Mouse (Mus musculus): ENCODE data around the gene Tnfrsf21.

Gene Tnfrsf21

GRCm38 (mm10) chr17:43016371-43017331, at the start of gene Tnfrsf21:
Tnfrsf21 (plus strand) TSS chr17:43016555.
- peak; percentile 91 for DNase-seq

DNA sequence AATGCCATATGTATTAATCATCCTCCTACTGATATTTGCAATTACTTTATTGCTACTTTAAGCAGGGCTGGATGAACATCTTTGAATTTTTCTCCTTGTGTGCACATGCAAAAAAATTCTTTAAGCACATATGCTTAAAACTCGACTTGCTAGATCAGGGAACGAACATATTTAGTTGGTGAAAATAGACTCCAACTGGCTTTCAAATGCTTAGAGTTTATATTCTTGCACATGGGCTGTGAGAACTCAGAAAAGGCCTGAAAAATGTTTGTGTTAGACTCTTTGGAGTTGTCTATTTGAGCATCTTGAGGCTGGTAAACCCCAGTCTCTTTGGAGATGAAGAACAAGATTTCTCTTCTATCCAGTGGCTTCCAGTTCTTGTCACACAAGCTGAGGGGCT, 48.2 kb upstream of the Tnfrsf21 start:
- no peak for DNase-seq

- no peak for DNase-seq
These were observed 40.9 kb upstream of the Tnfrsf21 start for GRCm38 (mm10) chr17:42975312-42975996.

GRCm38 (mm10) chr17:42977766-42978165, 38.6 kb upstream of the Tnfrsf21 start:
- no peak for DNase-seq

GRCm38 (mm10) chr17:42978345-42978744, 38.0 kb upstream of the Tnfrsf21 start:
- peak; percentile 27 for DNase-seq

GRCm38 (mm10) chr17:42981806-42982205, 34.5 kb upstream of the Tnfrsf21 start:
- DNase-seq = no peak

DNA sequence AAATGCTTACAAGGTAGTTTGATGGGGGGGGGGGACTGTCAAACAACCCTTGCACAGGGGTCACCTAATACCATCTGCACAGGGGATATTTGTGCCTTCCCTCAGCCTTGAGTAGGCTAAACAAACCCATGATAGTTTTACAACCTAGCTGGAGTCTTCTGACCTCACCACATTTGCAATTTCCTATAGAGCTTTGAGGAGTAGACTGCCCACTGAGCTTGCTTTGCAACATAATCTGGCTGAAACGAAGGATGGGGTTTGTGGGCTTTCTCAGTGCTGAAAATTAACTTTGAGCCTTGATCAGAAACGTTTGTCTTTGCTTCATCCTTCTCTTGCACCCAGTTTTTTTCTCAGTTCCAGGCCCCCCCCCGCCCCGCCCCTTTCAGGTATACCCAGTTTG, 33.8 kb upstream of the Tnfrsf21 start:
- DNase-seq = no peak

DNA sequence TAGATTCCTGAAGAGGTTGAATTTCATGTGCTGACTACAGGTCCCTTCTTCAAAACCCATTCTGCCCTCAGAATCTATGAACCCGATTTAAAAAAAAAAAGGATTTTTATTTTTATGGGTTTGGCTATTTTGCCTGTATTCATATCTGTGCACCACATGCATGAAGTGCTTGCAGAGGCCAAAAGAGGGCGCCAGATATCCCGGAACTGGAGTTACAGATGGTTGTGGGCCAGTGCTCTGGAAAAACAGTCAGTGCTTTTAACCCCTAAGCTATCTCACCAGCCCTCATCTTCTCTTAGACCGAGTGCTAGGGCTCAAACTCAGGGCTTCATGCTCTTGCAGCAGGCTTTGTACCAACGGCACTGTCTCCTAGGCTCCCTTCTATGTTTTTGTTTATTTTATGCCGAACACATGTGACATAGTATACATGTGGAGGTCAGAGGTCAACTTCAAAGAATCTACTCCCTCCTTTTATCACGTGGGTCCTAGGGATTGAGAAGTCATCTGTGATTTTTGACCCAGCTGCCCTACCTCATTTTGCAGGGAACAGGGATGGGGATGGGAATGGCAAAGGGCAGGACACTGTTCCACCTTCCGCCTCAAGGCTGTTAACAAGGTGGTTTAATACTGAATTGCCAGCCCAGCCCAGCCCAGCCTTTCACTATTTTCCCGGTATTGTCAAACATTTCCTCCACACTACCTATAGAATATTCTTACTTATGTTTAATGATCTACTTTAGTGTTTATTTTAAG, 30.3 kb upstream of the Tnfrsf21 start:
- peak; percentile 48 for DNase-seq

DNA sequence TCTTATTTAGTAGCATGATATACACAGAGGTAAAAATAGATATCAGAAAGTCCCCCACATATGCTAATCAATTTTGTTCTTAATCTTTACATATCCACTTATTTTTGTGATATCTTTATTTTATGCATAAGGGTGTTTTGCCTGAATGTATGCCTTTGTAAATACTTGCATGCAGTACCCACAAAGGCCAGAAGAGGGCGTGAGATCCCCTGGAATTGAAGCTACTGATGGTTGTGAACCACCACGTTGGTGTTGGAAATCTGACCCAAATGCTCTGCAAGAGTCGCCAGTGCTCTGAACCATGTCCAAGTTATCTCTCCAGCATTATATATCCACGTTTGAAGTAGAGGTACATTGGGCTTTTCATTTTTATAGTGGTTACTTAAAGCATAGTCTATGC, 28.7 kb upstream of the Tnfrsf21 start:
- no peak for DNase-seq

- no peak for DNase-seq
These were observed 26.4 kb upstream of the Tnfrsf21 start for GRCm38 (mm10) chr17:42989981-42990380.

DNA sequence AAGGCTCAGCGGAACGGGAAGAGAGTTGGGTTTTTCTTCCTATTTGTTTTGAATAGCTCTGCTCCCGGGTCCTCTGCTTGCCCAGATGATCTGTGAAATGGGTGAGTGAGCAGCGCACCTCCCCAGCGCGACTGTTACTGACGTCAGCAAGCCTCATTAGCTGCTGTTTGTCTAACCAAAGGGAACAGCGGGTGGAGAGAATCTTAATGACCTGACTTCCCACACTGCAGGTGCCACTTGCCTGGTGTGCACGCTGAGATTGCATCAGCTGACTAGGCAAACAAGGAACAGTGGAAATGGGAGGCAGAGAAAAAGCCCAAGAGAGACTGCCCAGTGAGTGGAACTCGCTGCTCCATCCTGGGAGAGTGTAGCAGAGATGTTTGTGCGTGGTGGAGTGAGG, 25.2 kb upstream of the Tnfrsf21 start:
- no peak for DNase-seq

DNA sequence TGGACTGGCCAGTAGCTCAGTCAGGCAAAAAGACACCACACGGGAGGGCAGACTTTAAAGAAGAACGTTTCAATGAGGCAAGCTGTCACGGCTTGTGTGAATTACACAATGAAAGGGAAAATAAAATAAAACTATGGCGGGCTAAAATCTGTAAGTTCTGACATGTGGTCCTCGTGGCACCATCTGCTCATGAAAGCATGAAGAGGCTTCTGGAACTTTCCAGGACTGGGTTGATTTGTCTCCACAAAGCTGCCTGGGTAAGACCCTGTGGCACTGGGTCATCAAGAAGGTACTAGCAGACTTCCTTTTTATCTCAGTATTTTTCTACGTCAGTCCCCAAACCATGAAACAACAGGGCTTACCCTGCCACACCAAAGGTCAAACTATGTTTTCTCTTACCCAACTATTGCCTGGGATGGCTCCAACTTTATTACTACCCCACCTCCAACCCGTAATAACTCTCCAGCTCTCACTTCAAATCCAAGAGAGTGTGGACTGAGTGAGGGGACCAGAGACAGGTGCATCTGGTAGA, 16.8 kb upstream of the Tnfrsf21 start:
- DNase-seq = no peak

DNA sequence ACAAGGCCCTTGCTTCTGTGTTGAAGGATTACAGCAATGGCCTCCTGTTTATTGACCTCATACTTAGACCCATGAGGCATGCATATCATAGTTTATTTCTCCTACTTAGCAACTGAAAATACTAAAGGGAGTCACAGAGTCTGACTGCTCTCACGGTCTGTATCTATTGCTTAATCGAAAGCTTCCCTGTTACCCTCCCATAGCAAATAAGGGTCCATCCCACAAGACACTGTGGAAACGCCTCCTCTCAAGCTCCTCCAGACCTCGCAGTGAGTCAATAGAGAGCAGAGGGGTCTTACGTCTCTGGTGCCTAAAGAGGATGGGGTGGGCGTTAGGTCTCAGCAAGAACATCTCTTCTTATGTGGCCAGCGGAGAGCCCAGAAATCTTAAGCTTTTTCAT, 15.8 kb upstream of the Tnfrsf21 start:
- DNase-seq = no peak

DNA sequence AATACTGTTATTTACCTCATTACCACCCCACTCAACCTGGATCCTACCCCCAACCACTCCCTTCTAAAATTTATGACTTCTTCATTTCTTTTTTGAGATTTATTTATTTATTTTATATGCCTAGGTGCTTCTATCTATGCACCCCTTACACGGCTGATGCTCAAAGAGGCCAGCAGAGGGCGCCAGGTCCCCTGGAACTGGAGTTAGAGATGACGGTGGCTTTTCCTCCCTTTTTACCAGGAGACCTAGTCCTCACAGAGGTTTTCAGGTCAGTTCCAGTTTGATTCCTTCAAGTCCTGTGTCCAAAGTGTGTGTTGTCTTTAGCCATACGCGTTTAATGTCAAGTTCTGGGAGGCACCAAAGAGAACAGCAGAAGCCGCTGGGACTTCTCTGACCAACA, 3.6 kb upstream of the Tnfrsf21 start:
- peak; percentile 73 for DNase-seq

GRCm38 (mm10) chr17:43017341-43018052, 1.1 kb downstream of the Tnfrsf21 start:
- peak; percentile 67 for DNase-seq

DNA sequence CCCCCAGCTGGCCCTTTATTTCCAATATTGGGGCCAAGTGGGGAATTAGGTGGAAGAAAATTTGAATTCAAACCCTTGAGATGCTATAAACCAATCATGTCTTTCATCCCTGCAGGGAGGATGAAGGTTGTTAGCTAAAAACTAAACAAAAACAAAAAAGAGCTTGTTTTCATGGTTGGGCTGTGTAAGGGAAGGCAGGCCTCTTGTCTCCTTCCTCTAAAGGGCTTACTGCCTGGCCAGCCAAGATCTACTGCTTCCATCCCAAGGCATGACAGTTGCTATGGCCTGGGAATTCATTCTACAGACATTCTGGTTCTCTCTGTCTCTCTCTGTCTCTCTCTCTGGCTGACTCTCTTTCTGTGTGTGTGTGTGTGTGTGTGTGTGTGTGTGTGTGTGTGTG, 1.7 kb downstream of the Tnfrsf21 start:
- no peak for DNase-seq

- no peak for DNase-seq
These were observed 3.3 kb downstream of the Tnfrsf21 start for GRCm38 (mm10) chr17:43019660-43020059.

GRCm38 (mm10) chr17:43021017-43021416, 4.7 kb downstream of the Tnfrsf21 start:
- no peak for DNase-seq

DNA sequence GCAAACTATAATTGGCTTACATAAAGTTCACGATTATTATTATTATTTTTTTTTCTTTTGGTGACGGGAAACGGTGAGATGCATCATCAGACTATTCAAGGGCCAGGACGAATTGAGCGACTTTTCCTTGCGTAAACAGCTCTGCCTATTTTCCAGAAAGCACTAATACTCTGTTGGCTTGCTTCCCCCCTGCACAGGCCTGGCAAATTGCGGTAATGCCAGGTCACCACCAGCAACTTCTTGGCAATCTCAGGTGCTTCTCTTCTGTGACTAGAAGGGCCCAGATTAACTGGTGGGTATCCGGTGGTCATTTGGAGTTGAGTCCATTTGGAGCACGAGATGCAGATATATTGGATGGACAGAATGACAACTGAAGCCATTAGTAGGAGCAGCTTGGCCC, 5.7 kb downstream of the Tnfrsf21 start:
- no peak for DNase-seq

DNA sequence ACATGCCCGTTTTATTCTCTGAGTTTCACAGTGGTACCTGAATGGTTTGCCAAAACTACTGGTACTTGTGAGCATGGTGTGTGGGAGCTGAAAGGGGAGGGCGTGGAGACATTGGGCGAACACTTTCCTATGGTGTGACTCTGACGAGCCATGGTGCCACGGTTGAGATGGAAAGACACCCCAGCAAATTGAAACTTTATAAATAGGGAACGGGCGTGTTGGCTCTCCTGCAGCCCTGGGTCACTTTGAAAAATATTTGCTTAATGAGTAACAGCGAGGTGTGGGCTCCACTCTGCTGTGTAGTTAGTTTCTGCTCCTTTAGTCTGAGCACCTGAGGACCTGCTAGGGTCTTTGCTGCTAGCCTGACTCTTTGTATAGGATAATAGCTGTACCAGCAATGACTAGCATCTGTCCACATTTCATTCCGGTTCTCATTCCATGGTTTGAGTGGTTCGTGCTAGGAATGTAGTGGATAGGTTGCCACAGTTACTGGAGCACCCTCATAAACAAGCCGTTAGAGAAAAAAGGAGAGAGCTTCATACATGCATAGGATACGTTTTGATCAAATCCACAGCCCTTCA, 7.4 kb downstream of the Tnfrsf21 start:
- no peak for DNase-seq

DNA sequence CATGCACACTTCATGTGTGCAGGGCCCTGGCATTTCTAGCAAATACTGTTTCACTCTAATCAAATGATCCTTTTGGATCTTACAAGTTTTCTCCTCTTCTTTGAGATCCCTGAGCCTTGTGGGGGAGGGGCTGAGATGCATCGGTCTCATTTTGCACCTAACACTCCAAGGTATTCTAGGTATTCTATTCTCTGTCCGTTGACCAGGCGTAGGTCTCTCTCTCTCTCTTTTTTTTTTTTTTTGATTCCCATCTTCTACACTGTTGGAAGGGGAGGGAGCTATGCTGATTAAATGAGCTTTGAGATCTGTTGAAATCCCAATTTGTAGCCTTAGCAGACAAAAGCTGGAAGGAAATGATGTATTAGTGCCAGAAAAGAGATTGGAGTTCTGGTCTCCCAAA, 8.2 kb downstream of the Tnfrsf21 start:
- DNase-seq = no peak

- DNase-seq = no peak
These were observed 8.7 kb downstream of the Tnfrsf21 start for GRCm38 (mm10) chr17:43025048-43025447.
